Mouse (Mus musculus) liver, adult 2 months (tissue): ENCODE measurements at regions not wholly inside any gene's neighbourhood (a gene's known extent, or its start where the extent isn't known, plus 50 kb on each side); places are given as distances from the start of the nearest gene placed in this dataset.

Experiments
- DNase-seq: peaks from one replicate; pipeline ENCODE4 v3.0.0-alpha.2; 2011; ENCODE audit warnings: low read depth, low spot score; ENCODE audit errors: extremely low read depth
- H3K27ac ChIP-seq: fragments of 200-500 bp; replicated peaks from 2 replicates; pipeline ENCODE4 v1.5.1; 2012; ENCODE audit warnings: low read depth, mild to moderate bottlenecking, control low read depth, inconsistent platforms, low read length; ENCODE audit not compliant: insufficient read depth
- H3K27me3 ChIP-seq: fragments of 200-500 bp; 2 replicates; pipeline ENCODE4 v1.6.1; 2012; ENCODE audit warnings: mild to moderate bottlenecking, moderate library complexity, low read length, inconsistent platforms; ENCODE audit not compliant: control insufficient read depth, insufficient read depth
- H3K36me3 ChIP-seq: fragments of 200-500 bp; 2 replicates; pipeline ENCODE4 v1.6.1; 2012; ENCODE audit warnings: low read length, inconsistent platforms; ENCODE audit not compliant: control insufficient read depth, insufficient read depth
- H3K4me1 ChIP-seq: fragments of 200-500 bp; 2 replicates; pipeline ENCODE4 v1.6.1; 2011; ENCODE audit warnings: low read length; ENCODE audit not compliant: control insufficient read depth, insufficient read depth
- H3K4me3 ChIP-seq: fragments of 200-500 bp; 2 replicates; pipeline ENCODE4 v1.5.1; 2011; ENCODE audit warnings: low read depth, mild to moderate bottlenecking, control low read depth, low read length, moderate library complexity; ENCODE audit not compliant: insufficient read depth
- H3K79me2 ChIP-seq: fragments of 200-500 bp; 2 replicates; pipeline ENCODE4 v1.6.1; 2012; ENCODE audit warnings: inconsistent platforms, mild to moderate bottlenecking, low read length, moderate library complexity; ENCODE audit not compliant: control insufficient read depth, insufficient read depth
- H3K9ac ChIP-seq: fragments of 200-500 bp; 2 replicates; pipeline ENCODE4 v1.6.1; 2012; ENCODE audit warnings: low read depth, mild to moderate bottlenecking, control low read depth, inconsistent platforms, low read length
- CTCF ChIP-seq: fragments of 200-500 bp; IDR thresholded peaks from 2 replicates; pipeline ENCODE4 v1.5.1; 2011; ENCODE audit warnings: low read depth, low read length, control low read depth
- POLR2A ChIP-seq: fragments of 200-500 bp; IDR thresholded peaks from 2 replicates; pipeline ENCODE4 v1.6.1; 2011; ENCODE audit warnings: low read length, control low read depth; ENCODE audit not compliant: insufficient read depth; ENCODE audit errors: extremely low read depth
- WGBS: fragments of 180-500 bp; shearing (Covaris S2); methylation state at CpG from one replicate; pipeline ENCODE4 v1.1.7; 2018; 5-methylcytosine and 5-hydroxymethylcytosine counted together

DNA sequence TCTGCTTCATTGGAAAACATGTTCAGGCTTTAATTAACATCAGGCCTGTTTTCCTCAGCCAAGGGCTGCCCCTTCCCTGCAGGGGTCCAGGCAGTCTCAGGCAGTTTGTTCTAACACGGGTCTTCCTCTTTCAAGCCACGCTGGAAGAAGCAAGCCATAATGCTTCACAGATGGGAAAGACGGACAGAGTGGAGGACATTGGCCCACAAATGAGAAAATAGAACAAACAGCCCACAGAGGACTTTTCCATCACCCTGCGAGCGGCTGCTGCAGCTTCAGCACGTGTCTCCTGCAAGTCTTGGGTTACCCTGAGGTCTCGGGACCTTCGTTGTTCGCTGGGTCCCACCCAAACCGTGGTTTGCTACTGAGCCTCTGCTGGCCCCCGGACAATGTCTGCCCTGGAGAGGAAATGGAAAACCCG, 565.9 kb upstream of the 3110018I06Rik start:
- H3K27me3 ChIP-seq, result no peaks in the 10 kb centered on the region
- no peak overlapping the region for H3K27ac ChIP-seq
- TF ChIP-seq POLR2A (no peak), CTCF (no peak)
- H3K4me3 ChIP-seq, result no peak overlapping the region
- H3K4me1 ChIP-seq, result no peaks in the 10 kb centered on the region
- no peak for DNase-seq
- H3K36me3 ChIP-seq, result no peaks in the 10 kb centered on the region
- no peak overlapping the region for H3K9ac ChIP-seq
- H3K79me2 ChIP-seq, result no peaks in the 10 kb centered on the region
- 83% methylated on average over 12 of the region's 12 CpGs for WGBS

DNA sequence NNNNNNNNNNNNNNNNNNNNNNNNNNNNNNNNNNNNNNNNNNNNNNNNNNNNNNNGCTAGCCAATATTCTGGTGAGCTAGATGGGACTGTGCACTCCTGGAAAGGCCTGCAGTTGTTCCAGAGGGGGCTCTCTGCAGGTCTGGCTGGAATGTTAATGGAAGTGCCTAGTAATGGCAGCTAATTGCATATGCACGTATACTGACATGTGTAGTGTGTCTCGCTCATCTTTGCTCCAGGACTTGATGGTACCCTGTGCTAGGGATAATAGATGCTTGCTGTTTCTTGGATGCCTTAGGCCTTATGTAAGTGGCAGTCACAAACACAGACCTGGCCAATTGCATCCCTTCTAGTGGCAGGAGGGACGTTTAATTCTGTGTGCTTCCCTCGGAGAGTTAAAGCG, 560.0 kb upstream of the 3110018I06Rik start:
- no peak overlapping the region for H3K27ac ChIP-seq
- DNase-seq, result no peak

DNA sequence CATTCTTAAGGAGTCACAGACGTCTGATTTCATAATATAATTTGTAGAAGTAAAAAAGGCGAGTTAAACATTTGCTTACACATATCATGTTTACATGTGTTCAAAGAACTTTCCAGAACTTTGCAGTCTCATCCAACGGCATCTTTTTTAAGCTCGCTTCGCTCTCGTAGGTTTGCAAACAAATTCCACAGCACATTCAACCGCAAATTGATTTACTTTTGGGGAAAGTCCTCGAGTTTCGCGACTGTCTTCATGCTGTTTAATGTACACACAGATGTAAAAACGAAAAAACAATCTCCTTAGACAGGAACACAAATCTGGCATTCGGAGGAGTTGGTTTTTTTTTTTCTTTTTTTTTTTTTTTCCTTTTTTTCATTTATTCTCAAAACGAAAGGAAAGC, 559.3 kb upstream of the 3110018I06Rik start:
- Histone ChIP-seq H3K27ac (no peak overlapping the region), H3K9ac (no peak overlapping the region), H3K4me3 (no peak overlapping the region), H3K4me1 (no peaks in the 10 kb centered on the region), H3K79me2 (no peaks in the 10 kb centered on the region), H3K27me3 (no peaks in the 10 kb centered on the region), H3K36me3 (no peaks in the 10 kb centered on the region)
- 70% methylated on average over 13 of the region's 13 CpGs for WGBS
- no peak for DNase-seq
- no peak for TF ChIP-seq POLR2A
- no peak for TF ChIP-seq CTCF

More for the DNA sequence above, 560.0 kb upstream of the 3110018I06Rik start:
- no peak overlapping the region for H3K9ac ChIP-seq
- H3K79me2 ChIP-seq, result no peaks in the 10 kb centered on the region
- no peaks in the 10 kb centered on the region for H3K27me3 ChIP-seq
- 82% methylated on average over 5 of the region's 5 CpGs for WGBS
- TF ChIP-seq CTCF (no peak), POLR2A (no peak)
- H3K4me3 ChIP-seq, result no peak overlapping the region
- no peaks in the 10 kb centered on the region for H3K4me1 ChIP-seq
- no peaks in the 10 kb centered on the region for H3K36me3 ChIP-seq

DNA sequence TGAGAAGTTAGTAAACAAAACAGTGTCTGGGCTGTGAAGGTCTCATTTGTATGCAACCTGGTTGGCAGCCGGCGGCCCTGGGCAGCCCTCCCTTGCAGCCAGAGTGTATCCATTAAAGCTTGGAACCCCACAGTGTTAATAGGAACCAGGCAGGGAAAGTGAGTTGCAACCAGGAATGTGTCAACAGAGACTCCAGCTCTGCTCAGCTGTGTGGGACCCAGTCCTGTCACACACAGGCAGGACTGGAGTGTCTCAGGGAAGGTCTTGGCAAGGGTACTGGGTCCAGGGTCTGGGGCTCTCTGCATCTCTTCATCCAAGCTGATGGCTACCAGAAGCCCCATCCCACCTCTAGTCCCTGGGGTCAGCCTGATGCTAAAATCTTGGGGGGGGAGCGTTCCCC, 556.8 kb upstream of the 3110018I06Rik start:
- TF ChIP-seq CTCF, result no peak
- no peak for TF ChIP-seq POLR2A
- Histone ChIP-seq H3K9ac (no peak overlapping the region), H3K4me1 (no peaks in the 10 kb centered on the region), H3K79me2 (no peaks in the 10 kb centered on the region), H3K27me3 (no peaks in the 10 kb centered on the region), H3K27ac (no peak overlapping the region), H3K4me3 (no peak overlapping the region), H3K36me3 (no peaks in the 10 kb centered on the region)
- DNase-seq, result no peak
- 67% methylated on average over 3 of the region's 3 CpGs for WGBS

DNA sequence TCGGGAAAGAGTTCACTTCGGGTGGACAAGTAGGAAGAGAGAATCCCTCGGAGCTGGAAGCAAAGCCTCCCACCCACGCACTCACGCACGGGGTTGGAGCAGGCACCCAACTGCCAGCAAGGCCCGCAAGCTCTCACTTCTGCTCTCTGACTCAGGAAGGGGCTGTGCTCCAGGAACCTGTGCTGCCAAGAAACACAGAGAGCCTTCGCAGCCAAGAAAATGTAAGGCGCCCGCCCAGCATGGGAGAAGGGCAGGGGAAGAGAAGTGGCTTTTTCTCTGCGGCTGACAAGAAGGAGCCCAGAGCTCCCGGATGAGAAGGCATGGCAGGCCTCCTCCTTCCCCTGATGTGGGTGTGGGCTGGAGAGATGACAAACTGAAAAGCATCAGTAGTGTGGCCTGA, 549.1 kb upstream of the 3110018I06Rik start:
- DNase-seq, result no peak
- H3K79me2 ChIP-seq, result no peaks in the 10 kb centered on the region
- TF ChIP-seq POLR2A, result no peak
- no peak for TF ChIP-seq CTCF
- no peaks in the 10 kb centered on the region for H3K4me1 ChIP-seq
- 67% methylated on average over 12 of the region's 12 CpGs for WGBS
- H3K4me3 ChIP-seq, result no peak overlapping the region
- H3K27ac ChIP-seq, result no peak overlapping the region
- no peak overlapping the region for H3K9ac ChIP-seq
- H3K36me3 ChIP-seq, result no peaks in the 10 kb centered on the region
- no peaks in the 10 kb centered on the region for H3K27me3 ChIP-seq

DNA sequence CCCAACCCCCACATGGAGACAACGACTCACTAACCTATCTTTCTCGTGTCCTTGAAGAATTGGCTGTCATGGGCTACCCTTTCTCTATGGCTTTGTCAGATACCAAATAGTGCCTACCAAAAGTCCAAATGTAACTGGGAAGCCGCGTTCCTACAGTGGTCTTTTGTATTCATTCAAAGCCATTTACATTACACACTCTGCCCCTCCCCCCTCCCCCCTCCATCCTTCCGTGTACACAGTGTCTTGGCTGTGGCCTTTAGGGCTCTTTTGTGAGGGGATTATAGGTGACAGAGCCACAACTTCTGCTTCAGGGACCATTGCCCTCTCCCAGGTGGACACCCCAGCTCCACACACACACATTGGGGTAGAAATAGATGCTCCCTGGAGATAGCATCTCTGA, 544.6 kb upstream of the 3110018I06Rik start:
- H3K79me2 ChIP-seq, result no peaks in the 10 kb centered on the region
- no peak for DNase-seq
- WGBS, result 25% methylated on average over 5 of the region's 5 CpGs
- no peak overlapping the region for H3K4me3 ChIP-seq
- H3K27ac ChIP-seq, result no peak overlapping the region
- no peaks in the 10 kb centered on the region for H3K36me3 ChIP-seq
- H3K4me1 ChIP-seq, result no peaks in the 10 kb centered on the region
- H3K9ac ChIP-seq, result no peak overlapping the region
- H3K27me3 ChIP-seq, result no peaks in the 10 kb centered on the region
- TF ChIP-seq POLR2A (no peak), CTCF (no peak)
